Mouse (Mus musculus) layer of hippocampus, adult 9-11 months (tissue): Measurements from ENCODE around the gene Tmx2.
A peak's percentile ranks its signal among the peaks of the same experiment; 100 is the strongest.
"Not testable (repeated sequence)": the region's sequence is repeated elsewhere in the genome, so short reads cannot be mapped to it uniquely, and the experiment has no call there.

Experiments used
- DNase-seq: peaks from one replicate; pipeline ENCODE4 v3.0.0; 2022

The Tmx2 gene

GRCm38 (mm10) chr2:84679016-84679415, at the start of gene Tmx2:
Tmx2 (minus strand) TSS chr2:84679140.
- DNase-seq = no peak

- not testable (repeated sequence) for DNase-seq
These were observed 49.3 kb upstream of the Tmx2 start for GRCm38 (mm10) chr2:84728191-84728590.

- DNase-seq = peak; percentile 97
These were observed 48.4 kb upstream of the Tmx2 start, which contains the start of gene Clp1 for GRCm38 (mm10) chr2:84727172-84727858. Clp1 (minus strand) TSS chr2:84727350.

- DNase-seq = no peak
These were observed 47.8 kb upstream of the Tmx2 start for GRCm38 (mm10) chr2:84726716-84727115.

GRCm38 (mm10) chr2:84725770-84726169, 46.8 kb upstream of the Tmx2 start:
- DNase-seq = no peak

- DNase-seq = no peak
These were observed 44.9 kb upstream of the Tmx2 start for GRCm38 (mm10) chr2:84723856-84724255.

GRCm38 (mm10) chr2:84721182-84721581, 42.2 kb upstream of the Tmx2 start:
- no peak for DNase-seq

- DNase-seq = no peak
These were observed 41.8 kb upstream of the Tmx2 start for GRCm38 (mm10) chr2:84720718-84721117.

- no peak for DNase-seq
These were observed 38.4 kb upstream of the Tmx2 start for GRCm38 (mm10) chr2:84717357-84717756.

GRCm38 (mm10) chr2:84716423-84717355, 37.7 kb upstream of the Tmx2 start:
- DNase-seq = no peak

GRCm38 (mm10) chr2:84715562-84716361, 36.8 kb upstream of the Tmx2 start:
- DNase-seq = peak; percentile 97

GRCm38 (mm10) chr2:84714811-84715561, 36.0 kb upstream of the Tmx2 start, which contains the start of gene Zdhhc5:
Zdhhc5 (minus strand) TSS chr2:84715180.
- DNase-seq = peak; percentile 99

GRCm38 (mm10) chr2:84714422-84714810, 35.5 kb upstream of the Tmx2 start:
- DNase-seq = no peak

GRCm38 (mm10) chr2:84711898-84712297, 33.0 kb upstream of the Tmx2 start:
- DNase-seq = no peak

- no peak for DNase-seq
These were observed 28.6 kb upstream of the Tmx2 start for GRCm38 (mm10) chr2:84707523-84707922.

GRCm38 (mm10) chr2:84705295-84705694, 26.4 kb upstream of the Tmx2 start:
- DNase-seq = no peak

- no peak for DNase-seq
These were observed 25.4 kb upstream of the Tmx2 start for GRCm38 (mm10) chr2:84704329-84704728.

GRCm38 (mm10) chr2:84703497-84703896, 24.6 kb upstream of the Tmx2 start:
- DNase-seq = no peak

GRCm38 (mm10) chr2:84695007-84695695, 16.2 kb upstream of the Tmx2 start:
- DNase-seq = no peak

- no peak for DNase-seq
These were observed 11.1 kb upstream of the Tmx2 start for GRCm38 (mm10) chr2:84690050-84690449.

- DNase-seq = no peak
These were observed 9.3 kb upstream of the Tmx2 start for GRCm38 (mm10) chr2:84688080-84688844.
